ENCODE assay signal across 33 mouse cellular contexts in the genomic region with DNA sequence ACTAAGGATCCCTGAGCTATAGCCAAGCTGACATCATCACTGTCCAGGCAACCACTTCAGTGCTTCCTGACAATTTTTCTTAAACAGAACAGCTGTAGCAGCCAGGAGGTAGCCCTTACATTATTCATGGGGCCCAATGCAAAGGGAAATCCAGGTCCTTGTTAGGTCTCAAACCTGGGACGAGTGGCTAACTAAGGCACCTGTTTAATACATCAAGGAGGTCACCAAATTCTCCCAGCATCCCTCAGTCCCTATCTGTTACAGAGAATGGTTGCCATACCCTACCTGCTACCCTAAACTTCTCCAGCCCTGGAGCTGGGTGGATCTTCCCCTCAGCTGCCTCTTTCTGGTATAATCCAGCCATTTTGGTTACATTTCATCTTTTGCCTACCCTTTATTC.
"Had no signal": no experiment of that assay in that cellular context is flagged by ENCODE, and none has a peak within 500 bp of the region (broad histone marks: within the 10 kb centered on the region; RNA-seq: fewer than 3 reads in every experiment).

No protein-coding gene starts in this region.

- H3K4me3 ChIP-seq: heart, embryonic 13.5 days; heart, embryonic 15.5 days; hindbrain, embryonic 10.5 days; hindbrain, embryonic 12.5 days; hindbrain, embryonic 13.5 days; hindbrain, embryonic 15.5 days; intestine, embryonic 15.5 days; kidney, embryonic 15.5 days; layer of hippocampus, adult 2 months; left cerebral cortex, adult 2 months had no signal

- ATAC-seq: hindbrain, embryonic 16.5 days; hindbrain, postnatal 0 days; inflammation-experienced regulatory T-cells, adult 6 months; intestine, embryonic 15.5 days; intestine, embryonic 16.5 days; intestine, postnatal 0 days had no signal

- H3K9me3 ChIP-seq: heart, embryonic 13.5 days; heart, embryonic 15.5 days; hindbrain, embryonic 10.5 days; hindbrain, embryonic 12.5 days; hindbrain, embryonic 13.5 days; hindbrain, embryonic 15.5 days; intestine, embryonic 15.5 days; kidney, embryonic 15.5 days had no signal

- H3K9ac ChIP-seq: heart, embryonic 13.5 days; heart, embryonic 15.5 days; hindbrain, embryonic 12.5 days; hindbrain, embryonic 13.5 days; hindbrain, embryonic 14.5 days; hindbrain, embryonic 15.5 days; intestine, embryonic 15.5 days; kidney, embryonic 15.5 days had no signal

- H3K4me2 ChIP-seq: heart, embryonic 11.5 days; heart, embryonic 13.5 days; heart, embryonic 15.5 days; hindbrain, embryonic 12.5 days; hindbrain, embryonic 13.5 days; hindbrain, embryonic 14.5 days; hindbrain, embryonic 15.5 days; intestine, embryonic 15.5 days; kidney, embryonic 15.5 days had no signal

- H3K27me3 ChIP-seq: heart, embryonic 13.5 days; heart, embryonic 15.5 days; hindbrain, embryonic 15.5 days; intestine, embryonic 15.5 days had no signal

- H3K36me3 ChIP-seq: heart, embryonic 13.5 days; heart, embryonic 15.5 days; hindbrain, embryonic 10.5 days; hindbrain, embryonic 12.5 days; hindbrain, embryonic 13.5 days; hindbrain, embryonic 15.5 days; intestine, embryonic 15.5 days; kidney, embryonic 15.5 days had no signal

- H3K27ac ChIP-seq: heart, embryonic 13.5 days; heart, embryonic 15.5 days; hindbrain, embryonic 10.5 days; hindbrain, embryonic 12.5 days; hindbrain, embryonic 13.5 days; hindbrain, embryonic 14.5 days; hindbrain, embryonic 15.5 days; hindbrain, postnatal 0 days; intestine, embryonic 15.5 days; kidney, embryonic 15.5 days; kidney, postnatal 0 days; layer of hippocampus, adult 2 months; left cerebral cortex, adult 2 months had no signal

- DNase-seq: heart, postnatal 14 days; heart, postnatal 36 days; heart, postnatal 4 days; kidney, adult 11 months; kidney, adult 18-20 months; kidney, adult 2 months; kidney, adult 8-10 months; kidney, adult 9 months; kidney, postnatal 10 days; kidney, postnatal 14 days; kidney, postnatal 25 days; kidney, postnatal 36 days; kidney, postnatal 4 days; layer of hippocampus, adult 9-11 months; layer of hippocampus, postnatal 36 days had no signal
